Mouse (Mus musculus) MEL (cell line): ENCODE data around the gene Ssh1.

ENCODE experiments used
- MAFK ChIP-seq: IDR thresholded peaks from 2 replicates; pipeline ENCODE4 v1.6.1; 2011; ENCODE audit warnings: low read depth, mild to moderate bottlenecking, low read length, improper control_type of control experiment, borderline replicate concordance
- MEF2A ChIP-seq: IDR thresholded peaks from 2 replicates; pipeline ENCODE4 v1.6.1; 2014; ENCODE audit warnings: low read depth, mild to moderate bottlenecking, inconsistent platforms, low read length, improper control_type of control experiment; ENCODE audit not compliant: poor library complexity, insufficient replicate concordance, severe bottlenecking; ENCODE audit errors: extremely low read depth
- NELFE ChIP-seq: IDR thresholded peaks from 2 replicates; pipeline ENCODE4 v1.6.1; 2011; ENCODE audit warnings: low read depth, low read length, improper control_type of control experiment

DNA sequence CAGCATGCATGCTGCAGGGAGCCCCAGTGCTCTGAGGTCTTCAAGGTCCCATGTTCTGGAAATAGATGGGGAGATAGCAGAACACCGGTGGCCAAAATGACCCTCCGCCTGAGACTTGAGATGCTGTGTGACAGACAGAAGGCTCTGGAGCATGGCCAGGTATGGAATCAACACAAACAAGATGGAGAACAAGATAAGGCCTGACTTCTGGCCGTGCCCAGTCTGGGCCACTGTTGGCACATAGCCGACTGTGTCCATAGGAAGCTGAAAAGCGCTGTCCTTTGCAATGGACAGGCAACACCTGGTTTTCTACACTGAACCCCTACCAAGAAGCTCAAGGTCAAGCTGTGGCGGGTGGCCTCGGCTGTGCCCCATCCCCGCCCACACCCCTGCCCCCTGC is 19.9 kb downstream of the Ssh1 start:
- TF ChIP-seq NELFE = no peak
- no peak for TF ChIP-seq MEF2A
- no peak for TF ChIP-seq MAFK
